Mouse (Mus musculus) cerebellum, postnatal 36 days (tissue): ENCODE data around the gene Cnppd1.

Experiments used
- DNase-seq, 2 experiments: peaks; one replicate each; pipeline ENCODE4 v3.0.0; 2021 to 2022; ENCODE audit warnings: mixed read lengths in 2 of 2

Gene Cnppd1

GRCm38 (mm10) chr1:75142301-75143261, at the start of gene Cnppd1, which contains the start of gene Retreg2:
Gene Cnppd1, minus strand, starts transcription at chr1:75142711.
Gene Retreg2, plus strand, starts transcription at chr1:75142778.
- DNase-seq = peak; percentile 97 to 98

GRCm38 (mm10) chr1:75191622-75192402, 49.3 kb upstream of the Cnppd1 start, which contains the start of the genes Ankzf1 and Atg9a:
Gene Ankzf1, plus strand, starts transcription at chr1:75192151.
Gene Atg9a, minus strand, starts transcription at chr1:75192196.
- DNase-seq = peak; percentile 91 to 92

- no peak for DNase-seq
Observed at GRCm38 (mm10) chr1:75191258-75191621, 48.7 kb upstream of the Cnppd1 start.

GRCm38 (mm10) chr1:75190577-75190976, 48.1 kb upstream of the Cnppd1 start:
- no peak for DNase-seq

DNA sequence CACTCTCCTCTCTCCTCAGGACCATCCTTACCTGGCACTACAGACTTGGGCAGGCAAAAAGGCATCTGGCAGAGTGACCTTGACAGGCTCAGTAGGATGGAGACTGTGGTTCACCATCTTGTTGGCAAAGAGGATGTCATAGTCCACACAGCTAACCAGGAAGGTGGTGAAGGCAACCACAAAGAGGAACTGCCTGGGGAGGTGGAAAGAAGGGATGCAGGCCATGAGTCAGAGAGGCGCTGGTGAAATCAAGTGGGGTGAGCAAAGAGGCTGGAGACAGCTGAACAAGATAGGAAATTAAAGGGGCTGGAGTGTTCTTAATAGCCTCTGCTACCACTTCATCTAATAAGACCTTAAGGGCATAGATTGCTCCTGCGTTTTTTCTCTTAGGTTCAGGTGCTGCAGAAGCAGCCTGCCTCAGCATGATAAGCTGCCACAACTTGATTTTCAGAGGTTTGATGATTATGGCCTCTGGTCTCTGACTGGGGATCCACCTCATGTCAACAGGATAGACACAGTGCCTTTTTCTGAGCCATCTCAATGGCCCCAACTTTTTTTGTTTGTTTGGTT, 45.5 kb upstream of the Cnppd1 start:
- DNase-seq = no peak

- DNase-seq = no peak
Observed at GRCm38 (mm10) chr1:75187126-75187525, 44.6 kb upstream of the Cnppd1 start.

GRCm38 (mm10) chr1:75185495-75185894, 43.0 kb upstream of the Cnppd1 start:
- peak; percentile 45 to 49 for DNase-seq

DNA sequence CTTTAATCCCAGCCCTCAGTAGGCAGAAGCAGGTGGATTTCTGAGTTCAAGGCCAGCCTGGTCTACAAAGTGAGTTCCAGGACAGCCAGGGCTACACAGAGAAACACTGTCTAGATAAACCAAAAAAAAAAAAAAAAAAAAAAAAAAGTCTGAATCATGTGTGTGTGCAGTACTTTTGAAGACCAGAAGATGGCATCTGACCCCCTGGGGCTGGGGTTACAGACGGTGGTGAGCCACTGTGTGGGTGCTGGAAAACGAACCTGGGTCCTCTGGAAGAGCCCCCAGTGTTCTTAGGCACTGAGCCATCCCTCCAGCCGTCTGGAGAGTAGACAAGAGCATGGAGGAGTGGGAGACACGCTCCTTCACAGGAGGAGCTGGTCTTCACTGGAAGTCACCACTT, 39.6 kb upstream of the Cnppd1 start:
- no peak for DNase-seq

DNA sequence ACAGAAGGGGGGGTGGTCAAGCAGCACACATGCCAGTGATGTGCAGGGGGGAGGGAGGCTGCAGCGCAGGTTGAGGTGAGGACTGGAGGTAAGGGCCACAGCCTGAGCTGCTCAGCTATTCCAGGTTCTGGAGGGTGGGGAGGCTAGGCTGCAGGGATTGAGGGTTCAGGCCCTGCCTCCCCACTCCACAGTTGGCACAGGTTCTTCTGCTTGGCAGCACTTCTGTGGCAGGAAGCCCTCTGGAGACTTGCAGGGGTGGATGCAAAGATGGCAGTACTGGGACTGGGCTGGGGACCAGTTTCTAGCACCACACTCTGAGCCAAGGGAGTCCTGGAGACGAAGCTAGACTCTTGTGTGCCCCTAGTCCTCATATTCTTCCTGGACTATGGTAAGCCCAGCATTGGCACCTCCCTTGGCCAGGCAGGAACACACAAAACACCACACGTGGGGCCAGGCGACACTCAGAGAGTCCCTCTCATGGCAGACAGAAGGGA, 38.9 kb upstream of the Cnppd1 start:
- no peak for DNase-seq

DNA sequence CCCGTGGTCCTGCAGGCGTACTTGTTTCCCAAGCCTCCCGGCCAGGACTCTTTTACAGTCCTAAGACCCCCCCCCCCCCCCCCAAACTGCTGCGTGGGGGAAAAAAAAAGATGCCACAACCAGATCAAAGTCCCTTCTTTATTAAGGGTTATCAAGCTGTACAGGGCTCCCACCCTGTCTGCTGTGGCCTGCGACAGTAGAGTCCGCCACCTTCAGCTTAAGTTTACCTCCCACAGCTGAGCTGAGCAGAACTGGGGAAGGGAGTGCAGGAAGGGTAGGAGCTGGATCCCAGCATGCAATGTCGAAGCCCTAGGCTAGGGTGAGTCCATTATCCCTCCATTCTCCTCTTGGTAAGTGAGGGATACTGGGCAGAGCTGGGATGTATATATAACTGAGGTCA, 38.2 kb upstream of the Cnppd1 start:
- no peak for DNase-seq

DNA sequence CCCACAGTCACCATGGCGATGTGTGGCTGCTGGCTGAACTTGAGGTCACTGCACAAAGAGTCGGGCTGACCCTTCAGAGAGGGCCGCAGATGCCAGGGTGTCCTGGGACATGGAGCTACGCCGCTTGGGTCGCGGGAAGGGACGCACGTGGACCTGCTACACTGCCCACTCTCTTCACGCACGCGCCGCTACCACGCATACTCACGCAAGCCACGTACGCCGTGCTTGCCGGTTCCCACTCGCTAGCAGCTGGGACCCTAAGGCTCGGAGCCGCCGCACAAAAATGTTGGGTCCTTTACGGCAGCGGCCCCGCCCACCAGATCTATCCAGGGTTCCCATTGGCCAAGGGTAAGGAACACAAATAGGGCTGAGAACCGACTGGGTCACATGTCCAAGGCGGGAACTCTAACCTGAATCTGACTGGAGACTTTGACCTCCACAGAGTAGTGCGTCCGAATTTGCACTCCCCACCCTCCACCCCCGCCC, 37.6 kb upstream of the Cnppd1 start, which contains the start of gene Abcb6:
Abcb6 (minus strand) TSS at position 288 of the 486 bp plus-strand sequence.
- DNase-seq = peak; percentile 81 to 83

GRCm38 (mm10) chr1:75179334-75180104, 37.0 kb upstream of the Cnppd1 start:
- DNase-seq = peak; percentile 55

DNA sequence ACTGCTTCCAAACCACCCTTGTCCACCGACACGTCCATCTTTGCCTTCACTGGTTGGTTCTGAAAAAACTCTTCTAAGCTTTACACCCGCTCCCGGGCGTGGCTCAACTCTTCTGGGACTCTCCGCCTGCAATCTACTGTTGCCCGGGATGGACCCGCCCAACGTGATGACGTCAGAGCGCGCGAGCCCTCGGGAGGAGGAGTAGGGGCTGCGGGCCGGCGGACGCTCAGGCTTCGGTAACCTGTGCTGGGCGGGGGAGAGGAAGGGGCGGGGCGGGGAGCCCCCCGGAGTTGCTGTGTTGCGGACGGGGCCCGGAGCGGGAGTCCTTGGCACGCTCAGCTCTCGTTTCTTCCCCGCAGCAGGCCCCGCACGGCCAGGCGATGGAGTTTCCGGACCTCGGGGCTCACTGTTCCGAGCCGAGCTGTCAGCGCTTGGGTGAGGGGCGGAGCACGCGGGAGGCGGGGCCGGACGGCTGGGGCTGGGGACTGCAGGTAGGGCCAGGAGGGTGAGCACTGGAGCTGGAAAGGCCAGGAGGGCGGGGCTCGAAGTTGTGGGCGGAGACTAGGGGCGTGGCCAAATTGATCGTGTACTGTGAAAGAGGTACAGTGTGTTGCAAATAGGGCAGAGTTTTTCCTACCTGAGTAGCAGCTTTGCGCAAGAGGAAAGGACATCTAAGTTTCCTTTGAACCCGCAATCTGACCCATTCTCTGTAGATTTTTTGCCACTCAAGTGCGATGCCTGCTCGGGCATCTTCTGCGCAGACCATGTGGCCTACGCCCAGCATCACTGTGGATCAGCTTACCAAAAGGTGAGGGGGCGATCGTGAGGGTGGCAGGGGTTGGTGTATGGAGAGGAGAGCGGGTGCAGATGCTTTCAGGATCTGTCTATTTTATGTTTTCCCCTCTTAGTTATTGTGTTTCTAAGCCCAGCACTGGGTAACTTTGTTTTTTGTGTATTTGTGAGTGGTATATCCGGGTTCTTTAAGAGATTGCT, 26.3 kb upstream of the Cnppd1 start, which contains the start of gene Zfand2b:
Zfand2b (plus strand) TSS at position 175 of the 993 bp plus-strand sequence.
- peak; percentile 96 for DNase-seq

DNA sequence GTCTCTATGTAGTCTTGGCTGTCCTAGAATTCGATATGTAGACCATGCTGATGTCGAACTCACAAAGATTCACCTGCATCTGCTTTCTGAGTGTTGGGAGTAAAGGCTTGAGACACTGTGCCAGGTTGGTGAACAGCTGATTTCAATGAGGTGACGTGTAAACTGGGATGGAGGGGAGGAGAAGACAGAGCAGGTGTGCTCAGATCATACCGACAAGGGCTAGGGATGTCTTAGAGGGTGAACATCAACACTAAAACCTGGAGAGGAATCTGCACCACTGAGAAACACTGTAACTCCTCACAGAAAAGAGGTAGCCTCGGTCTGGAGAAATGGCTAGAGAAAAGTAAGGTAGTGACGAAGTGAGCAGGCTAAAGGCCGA, 25.6 kb upstream of the Cnppd1 start:
- DNase-seq = no peak

GRCm38 (mm10) chr1:75160256-75160617, 17.7 kb upstream of the Cnppd1 start:
- no peak for DNase-seq

GRCm38 (mm10) chr1:75159540-75160255, 17.2 kb upstream of the Cnppd1 start:
- DNase-seq = no peak

DNA sequence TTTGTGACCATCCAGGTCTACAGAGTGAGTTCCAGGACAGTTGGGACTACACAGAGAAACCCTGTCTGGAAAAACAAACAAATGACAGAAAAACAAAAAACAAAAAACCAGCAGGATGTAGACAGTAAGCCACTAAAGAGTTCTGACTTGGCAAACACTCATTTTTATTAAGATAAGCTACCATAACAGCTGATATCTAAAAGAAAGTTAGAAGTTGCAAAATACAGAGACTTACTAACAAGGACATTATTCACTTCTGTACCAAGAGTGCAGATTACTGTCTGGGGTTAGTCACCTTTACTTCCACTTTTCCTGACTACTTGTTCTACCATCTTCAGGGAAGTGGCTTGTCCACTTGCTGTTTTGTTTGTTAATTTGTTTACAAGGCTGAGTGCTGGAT, 16.5 kb upstream of the Cnppd1 start:
- DNase-seq = no peak

DNA sequence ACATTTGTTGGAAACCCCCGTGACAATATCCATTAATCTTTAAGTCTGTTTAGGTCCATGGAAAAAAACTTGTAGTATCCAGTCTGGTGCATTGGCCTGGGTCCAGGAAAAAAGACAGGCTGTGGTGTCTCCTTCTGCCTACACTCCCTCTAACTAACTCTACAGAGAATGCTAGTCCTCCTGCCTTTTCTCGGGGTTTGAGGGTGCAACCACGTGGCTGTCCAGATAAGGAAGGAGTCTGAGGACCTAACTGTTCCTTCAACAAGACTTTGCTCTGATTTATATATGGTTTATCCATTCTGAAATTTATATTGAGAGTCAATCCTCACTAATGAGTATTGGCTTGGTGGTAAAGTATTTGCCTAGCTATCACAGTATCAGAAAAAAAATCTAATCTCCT, 13.3 kb upstream of the Cnppd1 start:
- DNase-seq = no peak

- no peak for DNase-seq
Observed at GRCm38 (mm10) chr1:75148727-75149126, 6.2 kb upstream of the Cnppd1 start.
